In the genomic region with DNA sequence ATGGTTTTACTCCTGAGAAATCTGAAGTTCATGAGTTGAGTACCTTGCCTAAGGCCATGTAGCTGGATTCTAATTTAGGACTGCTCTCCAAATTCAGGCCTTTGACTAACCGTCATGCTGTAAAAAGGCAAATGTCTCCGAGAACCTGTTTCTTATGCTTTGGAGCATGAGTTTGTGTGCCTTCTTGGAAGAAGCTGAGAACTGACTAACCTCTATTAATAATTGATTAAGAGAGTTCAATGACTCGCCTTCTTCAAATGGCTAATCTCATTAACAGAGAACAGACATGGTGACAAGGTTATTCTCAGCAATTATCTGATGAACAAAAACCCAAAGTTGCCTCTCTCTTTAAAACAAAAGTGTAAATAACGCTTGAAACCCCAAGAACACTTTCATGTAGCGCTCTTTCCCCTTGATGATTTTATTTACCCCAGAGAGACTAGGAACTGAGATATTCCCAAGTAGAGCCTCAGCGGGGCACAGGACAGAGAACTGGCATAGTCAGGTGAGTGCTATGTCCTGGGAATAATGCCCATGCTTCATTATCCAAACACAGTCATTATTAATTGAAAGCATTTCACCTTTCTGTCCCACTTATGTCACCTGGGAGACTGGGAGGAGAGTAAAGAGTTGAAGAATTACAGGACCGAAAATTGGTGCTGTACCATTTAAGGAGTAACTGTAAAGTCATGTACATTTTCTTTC, we compare ENCODE assay signal across 22 mouse cellular contexts. TPM values are rescaled to one million over a fixed set of nuclear protein-coding genes. Genes with fewer than 3 reads are reported as not detected.
A peak's percentile ranks its signal among the peaks of the same experiment; 100 is the strongest.
DNase-seq lines count a peak whose midpoint lies in the region; ATAC-seq and TF ChIP-seq lines count a peak whose summit lies in the region.
"Had no signal": no experiment of that assay in that cellular context is flagged by ENCODE, and none has a peak within 500 bp of the region (broad histone marks: within the 10 kb centered on the region; RNA-seq: fewer than 3 reads in every experiment).

No protein-coding gene starts in this region.

- WGBS in kidney, postnatal 0 days = 67% methylated on average over 7 of the region's 7 CpGs

- peak; percentile 78 for ATAC-seq in kidney, postnatal 0 days (replicated peaks; ENCODE audit: low FRiP score, low read depth)
- ATAC-seq: CD4-positive, CD25-positive, alpha-beta regulatory T cell, adult 4 months; forebrain, embryonic 13.5 days; forebrain, postnatal 0 days had no signal

- no peak for TF ChIP-seq CTCF in kidney, postnatal 0 days (IDR thresholded peaks at IDR 0.05; ENCODE audit: low read depth)

- peak overlapping the region; percentile 43 for H3K27ac ChIP-seq in kidney, postnatal 0 days
- H3K27ac ChIP-seq: embryonic facial prominence, embryonic 10.5 days; forebrain, embryonic 13.5 days; heart, embryonic 13.5 days; hindbrain, embryonic 12.5 days had no signal

- no peak overlapping the region for H3K9ac ChIP-seq in kidney, postnatal 0 days (ENCODE audit: low read depth, low read length)
- H3K9ac ChIP-seq: forebrain, embryonic 13.5 days; forebrain, postnatal 0 days; heart, embryonic 13.5 days; hindbrain, embryonic 12.5 days had no signal

- DNase-seq in kidney, adult 11 months = peak; percentile 24
- no peak for DNase-seq in kidney, adult 18-20 months
- peak; percentile 76 for DNase-seq in 416B (ENCODE audit: low read depth)
- DNase-seq in kidney, adult 9 months = peak; percentile 81
- peak; percentile 26 for DNase-seq in kidney, postnatal 0 days (ENCODE audit: low spot score)
- no peak for DNase-seq in urinary bladder, postnatal 25 days (ENCODE audit: low spot score)
- DNase-seq in lung, postnatal 4 days = no peak
- DNase-seq: adrenal gland, adult 8-10 months; adrenal gland, postnatal 36 days; B cell, adult 2 months; cerebellum, adult 2 months; cerebellum, postnatal 10 days; forebrain, postnatal 0 days; gastrocnemius, postnatal 14 days; heart, postnatal 4 days had no signal

- H3K4me2 ChIP-seq in kidney, postnatal 0 days (ENCODE audit: low read length) = no peak overlapping the region
- H3K4me2 ChIP-seq: forebrain, embryonic 13.5 days; heart, embryonic 13.5 days; hindbrain, embryonic 12.5 days had no signal

- no peaks in the 10 kb centered on the region for H3K27me3 ChIP-seq in kidney, postnatal 0 days (ENCODE audit: insufficient read depth, low read length)
- H3K27me3 ChIP-seq: forebrain, embryonic 13.5 days; heart, embryonic 13.5 days; hindbrain, embryonic 12.5 days had no signal

- H3K9me3 ChIP-seq in kidney, postnatal 0 days (replicated peaks; ENCODE audit: low read length) = no peaks in the 10 kb centered on the region
- H3K9me3 ChIP-seq: embryonic facial prominence, embryonic 10.5 days; forebrain, embryonic 13.5 days; G1E; heart, embryonic 13.5 days; hindbrain, embryonic 12.5 days had no signal

- no peak overlapping the region for H3K4me3 ChIP-seq in kidney, postnatal 0 days (replicated peaks; ENCODE audit: low read depth, low read length)
- H3K4me3 ChIP-seq: embryonic facial prominence, embryonic 10.5 days; forebrain, embryonic 13.5 days; heart, embryonic 13.5 days; hindbrain, embryonic 12.5 days had no signal

- H3K4me1 ChIP-seq in kidney, postnatal 0 days (replicated peaks; ENCODE audit: insufficient read depth, low read length) = no peaks in the 10 kb centered on the region
- H3K4me1 ChIP-seq: embryonic facial prominence, embryonic 10.5 days; forebrain, embryonic 13.5 days; heart, embryonic 13.5 days; hindbrain, embryonic 12.5 days had no signal

- H3K36me3 ChIP-seq in kidney, postnatal 0 days (ENCODE audit: insufficient read depth, low read length) = no peaks in the 10 kb centered on the region
- H3K36me3 ChIP-seq: G1E; heart, embryonic 13.5 days had no signal

RNA-seq across cellular contexts. Expression of a gene that starts 12.2 kb away (rescaled TPM):
- 3.1 and 3.2 TPM in 2 replicates for polyA plus RNA-seq in kidney, postnatal 0 days (2015; fragmentation: Nextera tagmentation; extraction: Ambion mirVana)
- polyA plus RNA-seq: CD4-positive, CD25-positive, alpha-beta regulatory T cell, adult 4 months; G1E had no signal

RNA-seq across cellular contexts. Expression of a gene that starts 27.6 kb away (rescaled TPM):
- polyA plus RNA-seq in kidney, postnatal 0 days (2015; fragmentation: Nextera tagmentation; extraction: Ambion mirVana) = not detected in 2 replicates
- polyA plus RNA-seq: CD4-positive, CD25-positive, alpha-beta regulatory T cell, adult 4 months; embryonic facial prominence, embryonic 10.5 days; forebrain, embryonic 13.5 days; forebrain, postnatal 0 days; G1E; heart, embryonic 13.5 days; heart, postnatal 0 days; hindbrain, embryonic 12.5 days had no signal

Comparison
In these comparisons a context has a peak if more than half of its experiments do, and no peak if none do; other contexts are left out.
1. DNase-seq: peak in kidney, adult 11 months (single experiment), 416B (single experiment), kidney, adult 9 months (single experiment) and kidney, postnatal 0 days (single experiment); none in kidney, adult 18-20 months (single experiment), urinary bladder, postnatal 25 days (single experiment) and lung, postnatal 4 days (0 of 2).